Mouse (Mus musculus): ENCODE measurements around the gene Mrpl2. TPM values are rescaled to one million over a fixed set of nuclear protein-coding genes. Genes with fewer than 3 reads are reported as not detected.

The Mrpl2 gene
- polyA plus RNA-seq, 1 experiment from 2014 or later, result 34.1 TPM

DNA sequence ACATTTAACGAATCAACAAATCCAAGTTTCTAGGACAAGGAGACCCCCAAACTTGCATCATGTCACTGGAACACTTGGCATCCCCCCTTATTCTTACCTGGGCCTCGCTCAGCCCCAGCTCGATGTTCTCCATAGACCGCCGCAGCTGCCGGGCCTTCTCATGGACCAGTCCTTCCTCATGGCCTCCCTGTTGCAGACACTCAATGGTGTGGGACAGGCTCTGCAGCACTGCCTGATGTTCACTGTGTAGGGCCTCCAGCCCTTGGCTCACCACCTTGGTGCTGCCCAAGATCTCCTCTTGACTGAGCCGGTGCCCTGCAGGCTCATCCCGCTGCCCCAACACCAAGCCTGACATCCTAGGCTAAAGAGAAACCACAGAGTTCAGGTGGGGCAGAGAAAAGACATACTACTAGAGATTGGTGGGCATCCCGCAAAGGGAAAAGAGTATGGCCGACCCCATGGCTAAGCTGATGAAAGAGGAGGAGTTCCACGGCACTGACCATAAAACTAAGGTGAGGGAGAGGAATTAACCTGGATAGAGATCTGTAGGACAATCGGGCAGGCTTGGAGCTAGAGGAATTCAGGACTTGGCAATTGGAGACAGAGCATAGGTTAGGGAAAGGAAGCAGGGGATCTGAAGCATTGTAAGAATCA lies 1.8 kb upstream of the Mrpl2 start:
- Histone ChIP-seq H3K4me3 (ENCODE audit: inconsistent target) (no peak overlapping the region), H3K27ac (0 out of 2 replicates have a peak overlapping the region, but pooled peaks have one; percentile 73), H3K36me3 (ENCODE audit: inconsistent target) (peaks cover 4% of the 10 kb centered on the region; the same call in 1 of the 2 replicates), H3K79me2 (ENCODE audit: inconsistent target) (peaks cover 27% of the 10 kb centered on the region)
- 95% methylated on average over 11 of the region's 12 CpGs for WGBS (ENCODE audit: missing documents)

DNA sequence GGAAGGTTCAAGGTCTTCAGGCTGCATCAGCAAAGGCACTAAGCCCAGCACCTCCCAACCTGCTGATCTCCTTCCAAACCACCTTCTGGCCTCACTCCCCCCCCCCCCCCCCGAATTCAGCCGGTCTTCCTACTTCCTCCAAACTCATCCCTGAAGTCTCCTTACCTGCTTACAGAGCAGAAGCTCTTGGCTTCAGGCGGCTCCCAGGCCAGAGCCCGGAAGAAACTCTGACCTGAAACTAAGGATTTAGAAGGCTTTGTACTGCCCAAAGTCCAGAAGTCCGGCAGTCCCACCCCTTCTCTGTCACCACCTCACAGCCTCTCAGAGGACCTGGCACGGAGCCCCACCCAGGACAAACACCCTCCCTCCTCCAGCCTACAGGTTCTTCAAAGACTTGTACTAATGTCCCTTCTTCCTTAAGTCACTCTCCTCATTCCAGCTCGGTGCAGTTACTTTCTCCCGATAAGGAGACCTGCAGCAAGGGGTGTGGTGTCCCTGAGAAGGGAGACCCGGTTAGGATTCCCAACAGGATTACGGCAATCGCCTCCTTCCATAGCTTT lies 1.0 kb upstream of the Mrpl2 start:
- peaks cover 4% of the 10 kb centered on the region; the same call in 1 of the 2 replicates for H3K36me3 ChIP-seq (ENCODE audit: inconsistent target)
- 13% methylated on average over 9 of the region's 11 CpGs for WGBS (ENCODE audit: missing documents)
- peak overlapping the region; percentile 93 for H3K4me3 ChIP-seq (ENCODE audit: inconsistent target)
- peaks cover 22% of the 10 kb centered on the region for H3K79me2 ChIP-seq (ENCODE audit: inconsistent target)
- peak overlapping the region; percentile 73 for H3K27ac ChIP-seq

DNA sequence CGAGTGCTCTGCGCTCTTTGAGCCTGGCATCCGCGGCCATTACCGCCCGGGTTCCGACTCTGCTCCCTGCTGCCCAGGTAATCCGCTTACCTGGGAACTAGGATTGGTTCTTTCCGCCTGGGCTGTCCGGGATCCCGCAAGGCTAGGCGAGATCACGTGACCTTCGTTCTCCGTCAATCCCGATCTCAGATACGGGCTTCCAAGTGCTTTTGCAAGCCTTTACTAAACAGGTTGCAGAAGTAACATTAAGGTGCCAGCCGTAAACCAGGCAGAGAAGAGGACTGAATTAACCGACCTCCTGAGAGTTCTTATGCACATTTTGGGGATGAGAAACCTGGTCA lies 263 bp downstream of the Mrpl2 start:
- WGBS (ENCODE audit: missing documents), result under 1% methylated on average over 19 of the region's 19 CpGs
- peaks cover 16% of the 10 kb centered on the region for H3K79me2 ChIP-seq (ENCODE audit: inconsistent target)
- H3K36me3 ChIP-seq (ENCODE audit: inconsistent target), result peaks cover 4% of the 10 kb centered on the region; the same call in 1 of the 2 replicates
- H3K27ac ChIP-seq, result peak overlapping the region; percentile 52
- peak overlapping the region; percentile 93 for H3K4me3 ChIP-seq (ENCODE audit: inconsistent target)

- Histone ChIP-seq H3K79me2 (ENCODE audit: inconsistent target) (peaks cover 16% of the 10 kb centered on the region), H3K4me3 (ENCODE audit: inconsistent target) (no peak overlapping the region), H3K36me3 (ENCODE audit: inconsistent target) (peaks cover 4% of the 10 kb centered on the region; the same call in 1 of the 2 replicates), H3K27ac (no peak overlapping the region)
- 83% methylated on average over 7 of the region's 7 CpGs for WGBS (ENCODE audit: missing documents)
Measured at GRCm38 (mm10) chr17:46647279-46647678, 1.2 kb downstream of the Mrpl2 start.

GRCm38 (mm10) chr17:46648436-46648835 lies 2.4 kb downstream of the Mrpl2 start:
- Histone ChIP-seq H3K36me3 (ENCODE audit: inconsistent target) (peaks cover 4% of the 10 kb centered on the region; the same call in 1 of the 2 replicates), H3K4me3 (ENCODE audit: inconsistent target) (no peak overlapping the region), H3K27ac (no peak overlapping the region), H3K79me2 (ENCODE audit: inconsistent target) (peaks cover 16% of the 10 kb centered on the region)
- 95% methylated on average over 9 of the region's 9 CpGs for WGBS (ENCODE audit: missing documents)

DNA sequence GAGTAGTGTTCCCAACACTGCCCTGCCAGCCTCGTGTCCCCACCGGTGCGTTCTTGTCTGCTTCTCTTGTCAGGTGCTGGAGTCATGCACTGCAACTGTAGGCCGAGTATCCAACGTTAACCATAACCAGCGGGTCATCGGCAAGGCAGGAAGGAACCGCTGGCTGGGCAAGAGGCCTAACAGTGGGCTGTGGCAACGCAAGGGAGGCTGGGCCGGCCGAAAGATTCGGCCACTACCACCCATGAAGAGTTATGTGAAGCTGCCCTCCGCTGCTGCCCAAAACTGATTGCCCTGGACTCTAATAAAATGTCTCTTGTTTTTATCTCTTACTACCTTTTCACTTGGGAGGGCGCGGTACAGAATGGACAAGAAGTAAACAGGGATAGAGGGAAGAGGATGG lies 3.8 kb downstream of the Mrpl2 start:
- H3K36me3 ChIP-seq (ENCODE audit: inconsistent target), result peaks cover 4% of the 10 kb centered on the region; the same call in 1 of the 2 replicates
- WGBS (ENCODE audit: missing documents), result 44% methylated on average over 15 of the region's 15 CpGs
- H3K79me2 ChIP-seq (ENCODE audit: inconsistent target), result peaks cover 16% of the 10 kb centered on the region
- H3K27ac ChIP-seq, result 0 out of 2 replicates have a peak overlapping the region, but pooled peaks have one; percentile 13
- peak overlapping the region; percentile 15 for H3K4me3 ChIP-seq (ENCODE audit: inconsistent target)

- Histone ChIP-seq H3K79me2 (ENCODE audit: inconsistent target) (peaks cover 16% of the 10 kb centered on the region), H3K36me3 (ENCODE audit: inconsistent target) (peaks cover 4% of the 10 kb centered on the region; the same call in 1 of the 2 replicates), H3K27ac (0 out of 2 replicates have a peak within 1 kb of the TSS, but pooled peaks have one; percentile 13), H3K4me3 (ENCODE audit: inconsistent target) (peak within 1 kb of the TSS; percentile 45)
- under 1% methylated on average over 55 of the region's 58 CpGs for WGBS (ENCODE audit: missing documents)
Measured at GRCm38 (mm10) chr17:46650232-46651031, 4.4 kb downstream of the Mrpl2 start, which contains the start of gene Cul7. Gene Cul7 (plus strand): TSS chr17:46650337.

- WGBS (ENCODE audit: missing documents), result 80% methylated on average over 12 of the region's 17 CpGs
- H3K27ac ChIP-seq, result no peak overlapping the region
- peaks cover 16% of the 10 kb centered on the region for H3K79me2 ChIP-seq (ENCODE audit: inconsistent target)
- peak overlapping the region; percentile 45; the same call in 1 of the 2 replicates for H3K4me3 ChIP-seq (ENCODE audit: inconsistent target)
- H3K36me3 ChIP-seq (ENCODE audit: inconsistent target), result peaks cover 4% of the 10 kb centered on the region; the same call in 1 of the 2 replicates
Measured at GRCm38 (mm10) chr17:46651292-46651691, 5.3 kb downstream of the Mrpl2 start.

- Histone ChIP-seq H3K4me3 (ENCODE audit: inconsistent target) (no peak overlapping the region), H3K36me3 (ENCODE audit: inconsistent target) (peaks cover 4% of the 10 kb centered on the region; the same call in 1 of the 2 replicates), H3K27ac (no peak overlapping the region), H3K79me2 (ENCODE audit: inconsistent target) (peaks cover 9% of the 10 kb centered on the region)
- 91% methylated on average over 20 of the region's 20 CpGs for WGBS (ENCODE audit: missing documents)
Measured at GRCm38 (mm10) chr17:46651755-46652547, 5.9 kb downstream of the Mrpl2 start.

DNA sequence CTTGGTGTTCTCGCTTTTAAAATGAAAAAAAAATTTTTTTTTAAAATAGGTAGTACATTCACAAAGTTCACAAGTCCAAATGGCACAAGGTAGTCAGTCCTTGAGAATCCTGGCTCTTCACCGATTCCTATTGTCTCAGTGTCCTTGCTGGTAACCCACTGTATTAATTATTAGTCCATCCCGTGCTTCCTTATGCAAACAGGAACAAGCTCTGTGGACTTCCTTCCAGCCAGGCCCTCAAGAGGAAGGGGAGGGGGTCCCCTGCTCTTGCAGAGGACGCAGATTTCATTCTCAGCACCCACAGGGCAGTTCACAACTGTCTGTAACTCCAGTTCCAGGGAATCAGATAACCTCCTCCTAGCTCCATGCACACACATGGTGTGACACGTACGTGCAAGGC lies 10.0 kb downstream of the Mrpl2 start:
- no peaks in the 10 kb centered on the region for H3K79me2 ChIP-seq (ENCODE audit: inconsistent target)
- no peak overlapping the region for H3K4me3 ChIP-seq (ENCODE audit: inconsistent target)
- 79% methylated on average over 6 of the region's 6 CpGs for WGBS (ENCODE audit: missing documents)
- no peak overlapping the region for H3K27ac ChIP-seq
- no peaks in the 10 kb centered on the region for H3K36me3 ChIP-seq (ENCODE audit: inconsistent target)

GRCm38 (mm10) chr17:46661351-46661750 lies 15.3 kb downstream of the Mrpl2 start:
- Histone ChIP-seq H3K36me3 (ENCODE audit: inconsistent target) (no peaks in the 10 kb centered on the region), H3K79me2 (ENCODE audit: inconsistent target) (no peaks in the 10 kb centered on the region), H3K4me3 (ENCODE audit: inconsistent target) (no peak overlapping the region), H3K27ac (no peak overlapping the region)
- 96% methylated on average over 9 of the region's 9 CpGs for WGBS (ENCODE audit: missing documents)

- WGBS (ENCODE audit: missing documents), result 97% methylated on average over 6 of the region's 12 CpGs
- H3K79me2 ChIP-seq (ENCODE audit: inconsistent target), result no peaks in the 10 kb centered on the region
- no peak overlapping the region for H3K27ac ChIP-seq
- H3K36me3 ChIP-seq (ENCODE audit: inconsistent target), result 0 out of 2 replicates have a peak, but pooled peaks cover 6% of the 10 kb centered on the region
- no peak overlapping the region for H3K4me3 ChIP-seq (ENCODE audit: inconsistent target)
Measured at GRCm38 (mm10) chr17:46661981-46662380, 16.0 kb downstream of the Mrpl2 start.

- no peak overlapping the region for H3K4me3 ChIP-seq (ENCODE audit: inconsistent target)
- peaks cover 9% of the 10 kb centered on the region; the same call in 1 of the 2 replicates for H3K36me3 ChIP-seq (ENCODE audit: inconsistent target)
- no peaks in the 10 kb centered on the region for H3K79me2 ChIP-seq (ENCODE audit: inconsistent target)
- WGBS (ENCODE audit: missing documents), result 98% methylated on average over 5 of the region's 5 CpGs
- no peak overlapping the region for H3K27ac ChIP-seq
Measured at GRCm38 (mm10) chr17:46662730-46663129, 16.7 kb downstream of the Mrpl2 start.

DNA sequence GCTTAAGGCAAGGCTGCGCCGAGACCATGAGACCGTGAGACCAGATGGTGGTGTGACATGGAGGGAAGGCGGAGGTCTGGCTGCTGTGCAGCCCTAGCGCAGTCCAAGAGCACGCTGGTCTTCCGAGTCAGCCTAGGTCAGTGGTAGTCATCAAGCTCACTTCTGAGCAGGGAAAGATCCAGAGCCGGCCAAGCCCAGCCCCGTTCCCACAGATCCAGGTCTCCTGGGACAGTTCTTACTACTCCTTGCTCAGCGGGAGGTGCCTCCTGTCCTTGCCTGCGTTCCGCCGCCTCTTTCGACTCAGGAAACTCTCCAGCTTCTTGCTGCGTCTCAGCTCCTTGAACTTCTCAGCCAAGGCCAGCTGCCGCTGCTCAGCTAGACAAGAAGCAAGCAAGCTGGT lies 21.7 kb downstream of the Mrpl2 start:
- H3K27ac ChIP-seq, result no peak overlapping the region
- peaks cover 33% of the 10 kb centered on the region; the same call in 1 of the 2 replicates for H3K36me3 ChIP-seq (ENCODE audit: inconsistent target)
- WGBS (ENCODE audit: missing documents), result 95% methylated on average over 16 of the region's 16 CpGs
- H3K79me2 ChIP-seq (ENCODE audit: inconsistent target), result peaks cover 23% of the 10 kb centered on the region
- no peak overlapping the region for H3K4me3 ChIP-seq (ENCODE audit: inconsistent target)

Data from macrophage (primary cell).